ENCODE assay signal across 10 mouse cellular contexts in the genomic region with DNA sequence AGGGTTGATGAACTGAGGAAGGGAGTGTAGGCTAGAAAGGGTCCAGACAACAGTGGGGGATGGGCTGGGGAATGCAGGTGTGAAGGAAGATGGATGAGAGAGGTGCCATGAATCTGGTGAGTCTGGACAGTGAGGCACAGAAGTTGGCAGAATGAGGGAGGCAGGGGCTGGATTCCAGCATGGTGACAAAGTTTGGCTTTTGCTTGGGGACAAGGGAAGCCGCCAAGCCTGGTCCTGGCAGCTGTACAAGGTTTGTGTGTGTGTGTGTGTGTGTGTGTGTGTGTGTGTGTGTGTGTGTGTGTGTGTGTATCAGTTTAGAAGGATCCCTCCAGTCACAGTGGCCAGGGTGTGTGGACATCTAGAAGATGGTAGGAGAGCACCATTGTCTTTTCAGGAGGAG.
DNase-seq lines count a peak whose midpoint lies in the region; TF ChIP-seq lines count a peak whose summit lies in the region.
"Had no signal": no experiment of that assay in that cellular context is flagged by ENCODE, and none has a peak within 500 bp of the region (broad histone marks: within the 10 kb centered on the region; RNA-seq: fewer than 3 reads in every experiment).

No protein-coding gene starts in this region.

- intact Hi-C loops in heart, adult 2 months (cut with DNase I): no loop called here

- TF ChIP-seq EP300 in heart, adult 2 months (IDR thresholded peaks at IDR 0.05; ENCODE audit: insufficient read depth, low read depth, low read length): no peak

- peaks cover 4% of the 10 kb centered on the region; the same call in 1 of the 2 replicates for H3K4me1 ChIP-seq in heart, adult 2 months (ENCODE audit: control insufficient read depth, insufficient read depth, low read length)
- H3K4me1 ChIP-seq: megakaryocyte, embryonic 14.5 days had no signal

- H3K36me3 ChIP-seq in heart, adult 2 months (ENCODE audit: control insufficient read depth, insufficient read depth, low read length): no peaks in the 10 kb centered on the region

- H3K9ac ChIP-seq in heart, adult 2 months (ENCODE audit: low read depth, low read length): no peak overlapping the region

- H3K4me3 ChIP-seq in heart, adult 2 months: no peak overlapping the region
- H3K4me3 ChIP-seq: left cerebral cortex, adult 2 months; megakaryocyte, embryonic 14.5 days had no signal

- no peaks in the 10 kb centered on the region for H3K27me3 ChIP-seq in heart, adult 2 months (ENCODE audit: control insufficient read depth, insufficient read depth, low read length)

- DNase-seq in heart, adult 18-20 months: peak; percentile 28 to 34
- no peak for DNase-seq in heart, adult 2 months
- peak; percentile 34 for DNase-seq in kidney, postnatal 14 days
- no peak for DNase-seq in kidney, adult 8-10 months
- DNase-seq in Muller cell, postnatal 12 days (ENCODE audit: inconsistent ontology term): peak; percentile 57
- peak; percentile 5 for DNase-seq in adipocyte (ENCODE audit: low spot score)
- no peak for DNase-seq in spleen, postnatal 14 days (ENCODE audit: low spot score in 2 of 2)
- no peak for DNase-seq in thymus, postnatal 4 days

- 18% methylated on average over 1 of the region's 1 CpGs for whole genome bisulfite sequencing in heart, adult 2 months

- TF ChIP-seq CTCF in heart, adult 2 months (IDR thresholded peaks at IDR 0.05): no peak

- TF ChIP-seq POLR2A in heart, adult 2 months (IDR thresholded peaks at IDR 0.05; ENCODE audit: insufficient read depth, low read depth, low read length): no peak

- no peaks in the 10 kb centered on the region for H3K79me2 ChIP-seq in heart, adult 2 months (replicated peaks; ENCODE audit: control insufficient read depth, insufficient read depth, low read length)

- H3K27ac ChIP-seq in heart, adult 2 months: no peak overlapping the region
- H3K27ac ChIP-seq: left cerebral cortex, adult 2 months had no signal

Comparison
In these comparisons a context has a peak if more than half of its experiments do, and no peak if none do; other contexts are left out.
1. DNase-seq: peak in heart, adult 18-20 months (2 of 2), kidney, postnatal 14 days (single experiment), Muller cell, postnatal 12 days (single experiment) and adipocyte (single experiment); none in heart, adult 2 months (0 of 2), kidney, adult 8-10 months (0 of 2), spleen, postnatal 14 days (0 of 2) and thymus, postnatal 4 days (single experiment).